7 mouse cellular contexts compared by ENCODE assay signal in genomic region chr2:119034656-119035396, GRCm38 (mm10). TPM values are rescaled to one million over a fixed set of nuclear protein-coding genes. Genes with fewer than 3 reads are reported as not detected.
DNase-seq lines count a peak whose midpoint lies in the region; ATAC-seq and TF ChIP-seq lines count a peak whose summit lies in the region.

Gene Rpusd2, plus strand, starts transcription at chr2:119034790.

- H3K27me3 ChIP-seq in embryonic facial prominence, embryonic 10.5 days (replicated peaks; ENCODE audit: low read depth, poor library complexity, severe bottlenecking), result no peaks in the 10 kb centered on the region
- no peaks in the 10 kb centered on the region for H3K27me3 ChIP-seq in intestine, postnatal 0 days (replicated peaks; ENCODE audit: control insufficient read depth, insufficient read depth, low read length)
- peaks cover 6% of the 10 kb centered on the region; the same call in 1 of the 2 replicates for H3K27me3 ChIP-seq in midbrain, embryonic 12.5 days
- no peaks in the 10 kb centered on the region for H3K27me3 ChIP-seq in small intestine, adult 2 months (ENCODE audit: control insufficient read depth, insufficient read depth, low read length)

- H3K27ac ChIP-seq in embryonic facial prominence, embryonic 10.5 days (replicated peaks), result peak within 1 kb of the TSS; percentile 92
- peak within 1 kb of the TSS; percentile 81 for H3K27ac ChIP-seq in intestine, postnatal 0 days (ENCODE audit: low read depth, low read length)
- peak within 1 kb of the TSS; percentile 95 for H3K27ac ChIP-seq in midbrain, embryonic 12.5 days (replicated peaks)
- peak within 1 kb of the TSS; percentile 7 for H3K27ac ChIP-seq in small intestine, adult 2 months (ENCODE audit: insufficient read depth, low read depth, low read length)

- TF ChIP-seq POLR2A in small intestine, adult 2 months (IDR thresholded peaks at IDR 0.05; ENCODE audit: low read depth, low read length), result no peak

- peak; percentile 96 for DNase-seq in adrenal gland, postnatal 10 days
- peak; percentile 95 for DNase-seq in embryonic facial prominence, embryonic 10.5 days (ENCODE audit: low spot score)
- DNase-seq in gonadal fat pad, adult 2 months (ENCODE audit: low read depth), result peak; percentile 74
- peak; percentile 92 for DNase-seq in left cerebral cortex, postnatal 4 days

- H3K4me1 ChIP-seq in embryonic facial prominence, embryonic 10.5 days, result peaks cover 11% of the 10 kb centered on the region
- H3K4me1 ChIP-seq in intestine, postnatal 0 days (replicated peaks; ENCODE audit: control insufficient read depth, insufficient read depth, low read length), result peaks cover 5% of the 10 kb centered on the region; the same call in 1 of the 2 replicates
- H3K4me1 ChIP-seq in midbrain, embryonic 12.5 days, result peaks cover 9% of the 10 kb centered on the region
- H3K4me1 ChIP-seq in small intestine, adult 2 months (ENCODE audit: control insufficient read depth, insufficient read depth, insufficient read length, low read length), result no peaks in the 10 kb centered on the region

- under 1% methylated on average over 49 of the region's 49 CpGs for WGBS in embryonic facial prominence, embryonic 10.5 days
- under 1% methylated on average over 49 of the region's 49 CpGs for WGBS in intestine, postnatal 0 days
- WGBS in midbrain, embryonic 12.5 days, result under 1% methylated on average over 48 of the region's 49 CpGs
- WGBS in small intestine, adult 2 months, result under 1% methylated on average over 49 of the region's 49 CpGs

- intact Hi-C loops in left cerebral cortex, postnatal 4 days (cut with DNase I), result loop anchor here (10.0 kb wide), 1 partner anchor 250 kb away; the partner anchor contains the start of gene Vps18

- peak within 1 kb of the TSS; percentile 82 for H3K4me2 ChIP-seq in intestine, postnatal 0 days (replicated peaks; ENCODE audit: low read depth)
- H3K4me2 ChIP-seq in midbrain, embryonic 12.5 days (replicated peaks), result peak within 1 kb of the TSS; percentile 59

- peak; percentile 96 for ATAC-seq in intestine, postnatal 0 days
- peak; percentile 97 for ATAC-seq in midbrain, embryonic 12.5 days (ENCODE audit: low FRiP score, low read depth)

- H3K9me3 ChIP-seq in embryonic facial prominence, embryonic 10.5 days, result no peaks in the 10 kb centered on the region
- H3K9me3 ChIP-seq in intestine, postnatal 0 days (ENCODE audit: control insufficient read depth), result no peaks in the 10 kb centered on the region
- no peaks in the 10 kb centered on the region for H3K9me3 ChIP-seq in midbrain, embryonic 12.5 days

- TF ChIP-seq CTCF in intestine, postnatal 0 days (IDR thresholded peaks at IDR 0.05; ENCODE audit: low read depth), result peak; percentile 63
- TF ChIP-seq CTCF in small intestine, adult 2 months (IDR thresholded peaks at IDR 0.05; ENCODE audit: extremely low read depth, insufficient read length, insufficient replicate concordance, low read depth, low read length), result no peak

- H3K36me3 ChIP-seq in embryonic facial prominence, embryonic 10.5 days (replicated peaks), result peaks cover 33% of the 10 kb centered on the region
- H3K36me3 ChIP-seq in intestine, postnatal 0 days (ENCODE audit: control insufficient read depth, insufficient read depth), result peaks cover 17% of the 10 kb centered on the region
- peaks cover 28% of the 10 kb centered on the region for H3K36me3 ChIP-seq in midbrain, embryonic 12.5 days
- peaks cover 8% of the 10 kb centered on the region for H3K36me3 ChIP-seq in small intestine, adult 2 months (ENCODE audit: control insufficient read depth, insufficient read depth, low read length)

- peak within 1 kb of the TSS; percentile 81 for H3K9ac ChIP-seq in intestine, postnatal 0 days (ENCODE audit: low read depth, low read length)
- peak within 1 kb of the TSS; percentile 81 for H3K9ac ChIP-seq in midbrain, embryonic 12.5 days (replicated peaks)

- H3K4me3 ChIP-seq in embryonic facial prominence, embryonic 10.5 days, result peak within 1 kb of the TSS; percentile 97
- peak within 1 kb of the TSS; percentile 88 for H3K4me3 ChIP-seq in intestine, postnatal 0 days (ENCODE audit: low read depth, low read length)
- peak within 1 kb of the TSS; percentile 86 for H3K4me3 ChIP-seq in midbrain, embryonic 12.5 days
- peak within 1 kb of the TSS; percentile 69 for H3K4me3 ChIP-seq in small intestine, adult 2 months (ENCODE audit: low read depth, low read length)

RNA-seq across cellular contexts. Expression of gene Rpusd2, which starts in this region (rescaled TPM):
- total RNA-seq in adrenal gland, postnatal 10 days (2021), result 1 to 10 TPM; 5.0 to 5.6 TPM
- polyA plus RNA-seq in embryonic facial prominence, embryonic 10.5 days (2016; fragmentation: Nextera tagmentation; extraction: Ambion mirVana), result 7.3 and 8.0 TPM in 2 replicates
- polyA plus RNA-seq in gonadal fat pad, adult 2 months (2012; rRNA removed), result 2.8 and 3.5 TPM in 2 replicates
- 1.2 and 1.5 TPM in 2 replicates for polyA plus RNA-seq in intestine, postnatal 0 days (2015; fragmentation: Nextera tagmentation; extraction: Ambion mirVana)
- 1 to 10 TPM; 8.2 to 8.5 TPM for total RNA-seq in left cerebral cortex, postnatal 4 days (2021)
- polyA plus RNA-seq in midbrain, embryonic 12.5 days (2016; fragmentation: Nextera tagmentation; extraction: Ambion mirVana), result 7.4 and 7.5 TPM in 2 replicates
- 1.1 and 1.9 TPM in 2 replicates for polyA plus RNA-seq in small intestine, adult 2 months (2012; rRNA removed)

Comparison
In these comparisons a context has a peak if more than half of its experiments do, and no peak if none do; other contexts are left out.
1. Peak in every context shown above with its lines: DNase-seq, ATAC-seq, H3K4me3 ChIP-seq and H3K27ac ChIP-seq.
2. H3K27ac ChIP-seq: peak in every context shown above with its lines; median percentile 95 in midbrain, embryonic 12.5 days; 92 in embryonic facial prominence, embryonic 10.5 days; 81 in intestine, postnatal 0 days; 7 in small intestine, adult 2 months.